In genomic region chr2:33887328-33888099, GRCm38 (mm10) we compare ENCODE assay signal across 8 mouse cellular contexts. TPM values are rescaled to one million over a fixed set of nuclear protein-coding genes. Genes with fewer than 3 reads are reported as not detected.
DNase-seq lines count a peak whose midpoint lies in the region; ATAC-seq and TF ChIP-seq lines count a peak whose summit lies in the region.

Gene Mvb12b (minus strand): TSS chr2:33887946.

- H3K4me3 ChIP-seq in CH12.LX (replicated peaks in 1 of 3; ENCODE audit: low read depth in 2 of 3, low read length in 2 of 3, poor library complexity in 1 of 3), result peak within 1 kb of the TSS; percentile 55 to 79 (median 68)
- H3K4me3 ChIP-seq in erythroblast, embryonic 14.5 days (replicated peaks), result peak within 1 kb of the TSS; percentile 95
- peak within 1 kb of the TSS; percentile 88 for H3K4me3 ChIP-seq in heart, embryonic 15.5 days
- peak within 1 kb of the TSS; percentile 87 for H3K4me3 ChIP-seq in liver, embryonic 15.5 days (replicated peaks)
- H3K4me3 ChIP-seq in neural tube, embryonic 13.5 days, result peak within 1 kb of the TSS; percentile 83

- 1% methylated on average over 52 of the region's 67 CpGs for WGBS in heart, embryonic 15.5 days
- WGBS in liver, embryonic 15.5 days (ENCODE audit: insufficient replicate concordance), result 2% methylated on average over 29 of the region's 67 CpGs
- under 1% methylated on average over 61 of the region's 67 CpGs for WGBS in neural tube, embryonic 13.5 days

- ATAC-seq in heart, embryonic 15.5 days (replicated peaks; ENCODE audit: insufficient number of reproducible peaks, insufficient read depth, low FRiP score, low read depth), result peak; percentile 76
- ATAC-seq in liver, embryonic 15.5 days (ENCODE audit: insufficient read depth), result peak; percentile 82
- peak; percentile 57 for ATAC-seq in neural tube, embryonic 13.5 days (ENCODE audit: low read depth)

- peaks cover 17% of the 10 kb centered on the region for H3K27me3 ChIP-seq in CH12.LX (replicated peaks)
- H3K27me3 ChIP-seq in erythroblast, embryonic 14.5 days (ENCODE audit: control insufficient read depth), result peaks cover 12% of the 10 kb centered on the region
- H3K27me3 ChIP-seq in heart, embryonic 15.5 days, result no peaks in the 10 kb centered on the region
- H3K27me3 ChIP-seq in liver, embryonic 15.5 days, result peaks cover 6% of the 10 kb centered on the region; the same call in 1 of the 2 replicates
- no peaks in the 10 kb centered on the region for H3K27me3 ChIP-seq in neural tube, embryonic 13.5 days

- no peaks in the 10 kb centered on the region for H3K36me3 ChIP-seq in CH12.LX (replicated peaks in 1 of 2; ENCODE audit: control insufficient read depth in 1 of 2, insufficient read depth in 1 of 2, low read length in 1 of 2)
- H3K36me3 ChIP-seq in erythroblast, embryonic 14.5 days (ENCODE audit: control insufficient read depth), result peaks cover 12% of the 10 kb centered on the region
- H3K36me3 ChIP-seq in heart, embryonic 15.5 days, result no peaks in the 10 kb centered on the region
- no peaks in the 10 kb centered on the region for H3K36me3 ChIP-seq in liver, embryonic 15.5 days (replicated peaks)
- H3K36me3 ChIP-seq in neural tube, embryonic 13.5 days, result no peaks in the 10 kb centered on the region

- H3K4me2 ChIP-seq in CH12.LX (ENCODE audit: insufficient read depth, low read depth, poor library complexity, severe bottlenecking), result peak within 1 kb of the TSS; percentile 44
- peak within 1 kb of the TSS; percentile 92 for H3K4me2 ChIP-seq in heart, embryonic 15.5 days
- H3K4me2 ChIP-seq in liver, embryonic 15.5 days, result peak within 1 kb of the TSS; percentile 91
- peak within 1 kb of the TSS; percentile 90 for H3K4me2 ChIP-seq in neural tube, embryonic 13.5 days

- in situ Hi-C loops in CH12.LX (cut with MboI; ENCODE audit: low pct_ligation_motif_present, low pct_unique_long_range_greater_than_20kb, low sequenced_read_pairs), result loop anchor here (5.0 kb wide), 1 partner anchor 40 kb away; no protein-coding TSS in a partner anchor

- H3K79me2 ChIP-seq in CH12.LX (replicated peaks; ENCODE audit: control insufficient read depth, extremely low read depth, insufficient read depth, poor library complexity, severe bottlenecking), result peaks cover 14% of the 10 kb centered on the region

- no peak for TF ChIP-seq RAD21 in CH12.LX (IDR thresholded peaks at IDR 0.05; ENCODE audit: low read depth, low read length)

- peak; percentile 61 for TF ChIP-seq POLR2A in CH12.LX (IDR thresholded peaks at IDR 0.05; ENCODE audit: low read depth, low read length)

- H3K4me1 ChIP-seq in CH12.LX (ENCODE audit: control insufficient read depth in 1 of 2, insufficient read depth in 2 of 2), result peaks cover 9 to 32% of the 10 kb centered on the region in 2 experiments
- peaks cover 41% of the 10 kb centered on the region for H3K4me1 ChIP-seq in erythroblast, embryonic 14.5 days (ENCODE audit: control insufficient read depth)
- H3K4me1 ChIP-seq in heart, embryonic 15.5 days (replicated peaks), result peaks cover 26% of the 10 kb centered on the region
- H3K4me1 ChIP-seq in liver, embryonic 15.5 days (replicated peaks), result peaks cover 34% of the 10 kb centered on the region
- peaks cover 47% of the 10 kb centered on the region for H3K4me1 ChIP-seq in neural tube, embryonic 13.5 days (replicated peaks)

- no peak for TF ChIP-seq EP300 in CH12.LX (IDR thresholded peaks at IDR 0.05; ENCODE audit: low read length)

- peak within 1 kb of the TSS; percentile 94 for H3K9ac ChIP-seq in CH12.LX (ENCODE audit: insufficient read depth, low read depth)
- H3K9ac ChIP-seq in heart, embryonic 15.5 days, result peak within 1 kb of the TSS; percentile 93
- peak within 1 kb of the TSS; percentile 96 for H3K9ac ChIP-seq in liver, embryonic 15.5 days
- peak within 1 kb of the TSS; percentile 100 for H3K9ac ChIP-seq in neural tube, embryonic 13.5 days

- peak within 1 kb of the TSS; percentile 68 for H3K27ac ChIP-seq in CH12.LX (ENCODE audit: insufficient read depth, low read depth)
- H3K27ac ChIP-seq in heart, embryonic 15.5 days, result peak within 1 kb of the TSS; percentile 80
- H3K27ac ChIP-seq in liver, embryonic 15.5 days (replicated peaks), result peak within 1 kb of the TSS; percentile 89
- peak within 1 kb of the TSS; percentile 99 for H3K27ac ChIP-seq in neural tube, embryonic 13.5 days (replicated peaks)

- peaks cover 6% of the 10 kb centered on the region for H3K9me3 ChIP-seq in CH12.LX (replicated peaks; ENCODE audit: low read length)
- H3K9me3 ChIP-seq in erythroblast, embryonic 14.5 days (ENCODE audit: control insufficient read depth, low read length), result no peaks in the 10 kb centered on the region; the same call in 1 of the 2 replicates
- H3K9me3 ChIP-seq in heart, embryonic 15.5 days (replicated peaks), result no peaks in the 10 kb centered on the region
- H3K9me3 ChIP-seq in liver, embryonic 15.5 days (replicated peaks), result no peaks in the 10 kb centered on the region
- no peaks in the 10 kb centered on the region for H3K9me3 ChIP-seq in neural tube, embryonic 13.5 days

- TF ChIP-seq CTCF in CH12.LX (conservative IDR thresholded peaks at IDR 0.05 in 1 of 2, IDR thresholded peaks at IDR 0.05 in 1 of 2; ENCODE audit: low read depth in 2 of 2, low read length in 2 of 2), result no peak

- dilution Hi-C loops in CH12.LX (cut with MboI; ENCODE audit: extremely low pct_ligation_motif_present, extremely low pct_unique_long_range_greater_than_20kb, low sequenced_read_pairs), result no loop called here

- peak; percentile 17 for DNase-seq in CH12.LX (ENCODE audit: extremely low read depth)
- peak; percentile 77 for DNase-seq in brain, adult 2 months (ENCODE audit: low read depth, low spot score)
- DNase-seq in kidney, postnatal 10 days, result peak; percentile 80
- DNase-seq in testis, postnatal 14 days (ENCODE audit: low spot score), result peak; percentile 71

TF ChIP-seq in CH12.LX, 34 proteins besides CTCF, POLR2A, EP300 and RAD21:
- no peak; the same call in 1 of the 2 replicates for TF ChIP-seq ETS1 (conservative IDR thresholded peaks at IDR 0.05; ENCODE audit: low read depth, low read length)
- peak; percentile 85 for TF ChIP-seq IRF4 (IDR thresholded peaks at IDR 0.05; ENCODE audit: low read depth, low read length)
- 0 out of 2 replicates have a peak, but pooled peaks have one; percentile 37 for TF ChIP-seq ELF1 (IDR thresholded peaks at IDR 0.05; ENCODE audit: low read depth, low read length)
- 0 out of 2 replicates have a peak, but pooled peaks have one; percentile 35 for TF ChIP-seq SIN3A (IDR thresholded peaks at IDR 0.05; ENCODE audit: low read length)
- TF ChIP-seq MAZ (IDR thresholded peaks at IDR 0.05; ENCODE audit: low read depth, low read length), result peak; percentile 87
- TF ChIP-seq ZKSCAN1 (IDR thresholded peaks at IDR 0.05; ENCODE audit: borderline replicate concordance, low read depth, low read length), result no peak
- peak; percentile 98 for TF ChIP-seq CHD1 (IDR thresholded peaks at IDR 0.05; ENCODE audit: low read depth, low read length)
- no peak for TF ChIP-seq JUND (conservative IDR thresholded peaks at IDR 0.05; ENCODE audit: low read depth, low read length)
- no peak for TF ChIP-seq TBP (conservative IDR thresholded peaks at IDR 0.05; ENCODE audit: low read depth, low read length)
- TF ChIP-seq KAT2A (IDR thresholded peaks at IDR 0.05; ENCODE audit: insufficient replicate concordance, low read length), result no peak
- peak; percentile 24; the same call in 1 of the 2 replicates for TF ChIP-seq MXI1 (IDR thresholded peaks at IDR 0.05; ENCODE audit: low read depth, low read length)
- TF ChIP-seq MEF2A (IDR thresholded peaks at IDR 0.05; ENCODE audit: borderline replicate concordance, low read depth, low read length), result peak; percentile 64; the same call in 1 of the 2 replicates
- TF ChIP-seq NELFE (IDR thresholded peaks at IDR 0.05; ENCODE audit: low read depth, low read length), result 0 out of 2 replicates have a peak, but pooled peaks have one; percentile 52
- TF ChIP-seq NRF1 (IDR thresholded peaks at IDR 0.05; ENCODE audit: low read depth, low read length), result no peak
- TF ChIP-seq ZMIZ1 (IDR thresholded peaks at IDR 0.05; ENCODE audit: low read depth, low read length), result no peak
- peak; percentile 88 for TF ChIP-seq TCF12 (IDR thresholded peaks at IDR 0.05; ENCODE audit: low read depth, low read length)
- no peak for TF ChIP-seq CHD2 (IDR thresholded peaks at IDR 0.05; ENCODE audit: low read length)
- peak; percentile 84 for TF ChIP-seq UBTF (IDR thresholded peaks at IDR 0.05; ENCODE audit: low read depth, low read length)
- TF ChIP-seq POLR2AphosphoS2 (IDR thresholded peaks at IDR 0.05; ENCODE audit: low read depth, low read length), result no peak
- TF ChIP-seq BHLHE40 (IDR thresholded peaks at IDR 0.05; ENCODE audit: low read depth, low read length), result peak; percentile 39; the same call in 1 of the 2 replicates
TF ChIP-seq in CH12.LX: peak in this region for 11.

RNA-seq across cellular contexts. Expression of gene Mvb12b, which starts in this region (rescaled TPM):
- 11.5 and 16.7 TPM in 2 replicates for total RNA-seq in CH12.LX (2012; rRNA removed)
- total RNA-seq in CH12.LX (2014; rRNA removed), result 3.0 and 3.1 TPM in 2 replicates
- polyA plus RNA-seq in CH12.LX (2012; ENCODE audit: insufficient read length, low read depth), result 5.1 and 5.3 TPM in 2 replicates
- polyA plus RNA-seq in erythroblast, embryonic 14.5 days (2012), result 8.9 and 9.3 TPM in 2 replicates
- polyA plus RNA-seq in heart, embryonic 15.5 days (2015; fragmentation: Nextera tagmentation; extraction: Ambion mirVana), result 12.7 and 15.7 TPM in 2 replicates
- polyA plus RNA-seq in liver, embryonic 15.5 days (2015; fragmentation: Nextera tagmentation; extraction: Ambion mirVana), result 11.3 and 12.7 TPM in 2 replicates
- polyA plus RNA-seq in neural tube, embryonic 13.5 days (2015; fragmentation: Nextera tagmentation; extraction: Ambion mirVana), result 60.5 and 67.6 TPM in 2 replicates

Comparison
In these comparisons a context has a peak if more than half of its experiments do, and no peak if none do; other contexts are left out.
1. Peak in every context shown above with its lines: DNase-seq, ATAC-seq, H3K4me3 ChIP-seq and H3K27ac ChIP-seq.
2. DNase-seq: peak in every context shown above with its lines; median percentile 80 in kidney, postnatal 10 days; 77 in brain, adult 2 months; 71 in testis, postnatal 14 days; 17 in CH12.LX.